Mouse (Mus musculus) embryonic facial prominence, embryonic 11.5 days (tissue): ENCODE data around the gene Rnase10. TPM values are rescaled to one million over a fixed set of nuclear protein-coding genes. Genes with fewer than 3 reads are reported as not detected.
"Not testable (repeated sequence)": the region's sequence is repeated elsewhere in the genome, so short reads cannot be mapped to it uniquely, and the experiment has no call there.

Experiments used
- ATAC-seq: fragments of 200-750 bp; cut with Nextera tagmentation; replicated peaks from 2 replicates; pipeline ENCODE4 v1.8.0; 2017; ENCODE audit warnings: low read depth; ENCODE audit not compliant: insufficient number of reproducible peaks, low FRiP score, low TSS enrichment
- DNase-seq: peaks from one replicate; pipeline ENCODE4 v3.0.0-alpha.2; 2015; ENCODE audit warnings: low spot score
- H3K27ac ChIP-seq: fragments of 300-500 bp; sonication (generic); replicated peaks from 2 replicates; pipeline ENCODE4 v1.5.1; 2014; ENCODE audit warnings: mild to moderate bottlenecking, low read depth, low read length, control low read depth
- H3K27me3 ChIP-seq: fragments of 300-500 bp; sonication (generic); 2 replicates; pipeline ENCODE4 v1.6.1; 2014; ENCODE audit warnings: mild to moderate bottlenecking, low read length, moderate library complexity, mixed read lengths; ENCODE audit not compliant: control insufficient read depth, insufficient read depth
- H3K36me3 ChIP-seq: fragments of 300-500 bp; sonication (generic); replicated peaks from 2 replicates; pipeline ENCODE4 v1.6.1; 2014; ENCODE audit warnings: low read depth, mild to moderate bottlenecking, low read length, moderate library complexity, mixed read lengths; ENCODE audit not compliant: control insufficient read depth, insufficient read depth
- H3K4me1 ChIP-seq: fragments of 300-500 bp; sonication (generic); 2 replicates; pipeline ENCODE4 v1.6.1; 2014; ENCODE audit warnings: low read length, mixed read lengths; ENCODE audit not compliant: control insufficient read depth, insufficient read depth
- H3K4me2 ChIP-seq: fragments of 300-500 bp; sonication (generic); 2 replicates; pipeline ENCODE4 v1.6.1; 2014; ENCODE audit warnings: low read depth, mild to moderate bottlenecking, control low read depth, low read length, moderate library complexity
- H3K4me3 ChIP-seq: fragments of 300-500 bp; sonication (generic); 2 replicates; pipeline ENCODE4 v1.5.1; 2014; ENCODE audit warnings: low read depth, low read length, control low read depth
- H3K9ac ChIP-seq: fragments of 300-500 bp; sonication (generic); replicated peaks from 2 replicates; pipeline ENCODE4 v1.6.1; 2014; ENCODE audit warnings: mild to moderate bottlenecking, control low read depth, low read length
- H3K9me3 ChIP-seq: fragments of 300-500 bp; sonication (generic); replicated peaks from 2 replicates; pipeline ENCODE4 v1.6.1; 2016; ENCODE audit warnings: mild to moderate bottlenecking, low read length, inconsistent platforms, mixed read lengths; ENCODE audit not compliant: control insufficient read depth
- WGBS: fragments of 180-500 bp; shearing (Covaris S2); extraction: QIAGEN DNeasy Blood & Tissue Kit; methylation state at CpG from one replicate; pipeline ENCODE4 v1.1.7; 2014; 5-methylcytosine and 5-hydroxymethylcytosine counted together
- polyA plus RNA-seq: library from polyadenylated mRNA; unstranded; fragments of >200 nt; fragmentation: Nextera tagmentation; extraction: Ambion mirVana; gene quantifications from 2 replicates; pipeline ENCODE4 v1.2.1, GENCODE M21; 2014

Rnase10 gene
- polyA plus RNA-seq, 1 experiment from 2014 or later, result 0.13 TPM

- no peaks in the 10 kb centered on the region for H3K27me3 ChIP-seq
- H3K27ac ChIP-seq, result no peak overlapping the region
- no peaks in the 10 kb centered on the region for H3K36me3 ChIP-seq
- no peak overlapping the region for H3K9ac ChIP-seq
- ATAC-seq, result no peak
- H3K4me3 ChIP-seq, result no peak overlapping the region
- WGBS, result 55% methylated on average over 4 of the region's 4 CpGs
- no peak overlapping the region for H3K4me2 ChIP-seq
- DNase-seq, result peak; percentile 22
- no peaks in the 10 kb centered on the region for H3K9me3 ChIP-seq
- no peaks in the 10 kb centered on the region for H3K4me1 ChIP-seq
Measured at GRCm38 (mm10) chr14:50973700-50974099, 33.9 kb upstream of the Rnase10 start.

GRCm38 (mm10) chr14:50975001-50975400 lies 32.5 kb upstream of the Rnase10 start:
- H3K27ac ChIP-seq, result no peak overlapping the region
- H3K4me3 ChIP-seq, result no peak overlapping the region
- no peak for DNase-seq
- no peaks in the 10 kb centered on the region for H3K9me3 ChIP-seq
- no peak for ATAC-seq
- H3K4me1 ChIP-seq, result no peaks in the 10 kb centered on the region
- H3K9ac ChIP-seq, result no peak overlapping the region
- H3K27me3 ChIP-seq, result no peaks in the 10 kb centered on the region
- WGBS, result 55% methylated on average over 5 of the region's 5 CpGs
- H3K36me3 ChIP-seq, result no peaks in the 10 kb centered on the region
- no peak overlapping the region for H3K4me2 ChIP-seq

GRCm38 (mm10) chr14:50976674-50977073 lies 30.9 kb upstream of the Rnase10 start:
- peak overlapping the region; percentile 25 for H3K9ac ChIP-seq
- peak; percentile 47 for DNase-seq
- H3K36me3 ChIP-seq, result no peaks in the 10 kb centered on the region
- ATAC-seq, result no peak
- no peak overlapping the region for H3K27ac ChIP-seq
- no peak overlapping the region for H3K4me3 ChIP-seq
- no peak overlapping the region for H3K4me2 ChIP-seq
- no peaks in the 10 kb centered on the region for H3K9me3 ChIP-seq
- no peaks in the 10 kb centered on the region for H3K27me3 ChIP-seq
- WGBS, result 14% methylated on average over 9 of the region's 9 CpGs
- no peaks in the 10 kb centered on the region for H3K4me1 ChIP-seq

DNA sequence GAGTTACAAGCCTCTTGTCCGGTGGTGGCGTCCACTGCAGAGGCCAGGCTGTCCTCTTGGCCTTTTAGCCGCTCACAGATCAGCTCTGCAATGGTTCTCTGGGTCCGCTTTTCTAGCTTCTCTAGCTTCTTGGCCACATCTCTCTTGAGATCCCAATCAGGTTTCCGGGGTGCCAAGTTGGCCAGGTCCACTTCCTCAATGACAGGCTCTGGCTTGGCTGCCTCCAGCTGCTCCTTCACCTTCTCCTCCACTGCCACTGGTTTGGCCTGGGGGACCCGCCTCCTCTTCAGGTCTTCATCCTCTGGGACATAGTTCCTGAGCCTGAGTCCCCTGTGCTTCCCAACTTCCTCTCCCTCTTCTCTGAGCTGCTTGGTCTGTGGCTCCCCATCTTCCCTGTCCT lies 29.1 kb upstream of the Rnase10 start:
- not testable (repeated sequence) for H3K9me3 ChIP-seq, H3K4me2 ChIP-seq, H3K4me3 ChIP-seq, H3K27me3 ChIP-seq, H3K27ac ChIP-seq, DNase-seq, H3K9ac ChIP-seq, H3K4me1 ChIP-seq, ATAC-seq, H3K36me3 ChIP-seq
- WGBS, result 96% methylated on average over 6 of the region's 6 CpGs

GRCm38 (mm10) chr14:50979631-50980030 lies 27.9 kb upstream of the Rnase10 start:
- DNase-seq (no peak), ATAC-seq (no peak)
- Histone ChIP-seq H3K4me2 (no peak overlapping the region), H3K9ac (no peak overlapping the region), H3K4me1 (no peaks in the 10 kb centered on the region), H3K4me3 (no peak overlapping the region), H3K36me3 (no peaks in the 10 kb centered on the region), H3K9me3 (no peaks in the 10 kb centered on the region), H3K27me3 (no peaks in the 10 kb centered on the region), H3K27ac (no peak overlapping the region)

DNA sequence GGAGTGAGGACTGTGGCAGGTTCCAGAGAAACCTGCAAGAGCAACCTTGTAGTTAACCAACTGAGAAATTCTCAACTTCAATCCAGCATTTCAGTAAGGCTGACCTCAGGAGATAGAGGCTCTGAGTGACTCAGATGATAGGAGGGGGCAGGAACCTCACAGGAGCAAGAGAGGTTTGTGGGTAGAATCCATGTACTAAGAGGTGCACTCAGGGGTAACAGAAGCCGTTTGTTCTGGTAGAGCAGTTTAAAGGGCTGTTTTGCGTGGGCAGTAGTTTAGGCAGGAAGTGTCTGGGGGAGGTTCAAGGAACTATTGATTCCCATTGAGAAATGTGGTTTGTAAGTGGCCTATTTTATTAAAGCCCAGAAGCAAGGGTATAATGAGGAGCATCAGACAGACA lies 26.3 kb upstream of the Rnase10 start:
- no peaks in the 10 kb centered on the region for H3K9me3 ChIP-seq
- no peak overlapping the region for H3K4me3 ChIP-seq
- DNase-seq (no peak), ATAC-seq (no peak)
- H3K27me3 ChIP-seq, result no peaks in the 10 kb centered on the region
- no peak overlapping the region for H3K9ac ChIP-seq
- H3K4me1 ChIP-seq, result no peaks in the 10 kb centered on the region
- WGBS, result 26% methylated on average over 2 of the region's 2 CpGs
- H3K27ac ChIP-seq, result no peak overlapping the region
- no peaks in the 10 kb centered on the region for H3K36me3 ChIP-seq
- no peak overlapping the region for H3K4me2 ChIP-seq

GRCm38 (mm10) chr14:50981837-50982236 lies 25.7 kb upstream of the Rnase10 start:
- ATAC-seq (no peak), DNase-seq (no peak)
- H3K9ac ChIP-seq, result no peak overlapping the region
- WGBS, result 85% methylated on average over 5 of the region's 5 CpGs
- H3K4me3 ChIP-seq, result no peak overlapping the region
- H3K27me3 ChIP-seq, result no peaks in the 10 kb centered on the region
- no peak overlapping the region for H3K27ac ChIP-seq
- H3K36me3 ChIP-seq, result no peaks in the 10 kb centered on the region
- no peaks in the 10 kb centered on the region for H3K4me1 ChIP-seq
- no peaks in the 10 kb centered on the region for H3K9me3 ChIP-seq
- H3K4me2 ChIP-seq, result no peak overlapping the region

DNA sequence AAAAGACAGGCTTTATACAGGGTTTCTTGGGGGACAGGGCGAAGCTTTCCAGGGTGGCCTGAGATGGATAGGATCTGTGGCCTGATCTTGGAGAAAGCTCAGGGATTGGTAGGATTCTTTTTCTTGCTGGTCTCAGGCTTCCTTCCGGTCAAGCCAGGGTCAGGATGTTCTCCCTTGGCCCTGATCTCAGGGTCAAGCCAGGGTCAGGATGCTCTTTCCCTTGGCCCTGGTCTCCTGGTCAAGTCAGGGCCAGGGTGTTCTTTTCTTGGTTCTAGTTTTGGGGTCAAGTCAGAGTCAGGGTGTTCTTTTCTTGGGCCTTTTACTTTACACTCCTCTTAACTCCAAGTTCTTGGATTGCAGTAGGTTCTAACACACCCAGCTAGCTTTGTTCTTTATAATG lies 19.9 kb upstream of the Rnase10 start:
- H3K9ac ChIP-seq, result no peak overlapping the region
- H3K9me3 ChIP-seq, result no peaks in the 10 kb centered on the region
- no peak overlapping the region for H3K4me2 ChIP-seq
- no peak for DNase-seq
- ATAC-seq, result no peak
- H3K27ac ChIP-seq, result no peak overlapping the region
- no peaks in the 10 kb centered on the region for H3K4me1 ChIP-seq
- no peak overlapping the region for H3K4me3 ChIP-seq
- no peaks in the 10 kb centered on the region for H3K36me3 ChIP-seq
- H3K27me3 ChIP-seq, result no peaks in the 10 kb centered on the region
- 85% methylated on average over 2 of the region's 2 CpGs for WGBS
